Mouse (Mus musculus) adrenal gland, postnatal 36 days (tissue): ENCODE data around the gene Gm11034. TPM values are rescaled to one million over a fixed set of nuclear protein-coding genes. Genes with fewer than 3 reads are reported as not detected.

Experiments
- DNase-seq, 2 experiments: peaks; one replicate each; pipeline ENCODE4 v3.0.0; 2021; ENCODE audit warnings: mixed read lengths in 1 of 2
- total RNA-seq, 2 experiments: library from RNA; stranded (reverse); gene quantifications; 2 replicates each; pipeline ENCODE4 v1.2.3; 2021

Gm11034 gene
- total RNA-seq, 2 experiments from 2014 or later, result not detected

DNA sequence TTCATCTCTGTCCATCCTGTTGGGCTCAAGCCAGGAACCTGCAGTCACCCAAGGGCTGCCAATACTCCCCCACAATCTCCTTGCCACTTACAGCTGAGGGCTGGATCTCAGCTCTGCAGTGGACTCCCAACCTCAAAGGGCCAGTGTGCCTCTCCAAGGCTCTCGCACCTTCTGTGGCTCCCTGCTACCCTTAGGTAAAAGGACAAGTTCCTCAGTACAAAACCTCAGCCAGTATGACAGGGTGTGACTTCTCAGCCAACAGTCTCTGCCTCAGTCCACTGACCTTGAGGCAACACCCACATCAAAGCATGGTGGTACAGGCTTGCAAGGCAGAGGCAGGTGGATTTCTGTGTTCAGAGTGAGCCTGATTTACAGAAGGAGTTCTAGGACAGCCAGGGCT, 1.6 kb downstream of the Gm11034 start:
- no peak for DNase-seq

DNA sequence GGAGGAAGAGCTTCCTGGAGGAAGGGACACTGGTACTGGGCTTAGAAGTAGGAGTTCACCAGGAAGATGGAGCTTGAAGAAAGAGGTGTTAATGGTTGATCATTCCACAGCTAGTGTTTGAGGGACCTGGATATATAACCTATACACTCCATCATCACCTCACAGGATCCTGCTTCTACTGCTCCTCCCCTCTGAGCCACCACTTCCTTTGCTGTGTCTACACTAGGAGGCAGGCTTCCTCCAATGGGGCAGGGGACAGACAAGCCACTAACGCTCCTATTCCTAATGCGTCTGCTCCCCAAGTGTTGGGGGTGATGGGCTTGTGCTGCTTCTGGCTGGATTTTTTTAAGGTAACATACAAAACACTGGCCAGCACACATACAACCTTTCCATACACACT, 2.7 kb downstream of the Gm11034 start:
- DNase-seq, result no peak

DNA sequence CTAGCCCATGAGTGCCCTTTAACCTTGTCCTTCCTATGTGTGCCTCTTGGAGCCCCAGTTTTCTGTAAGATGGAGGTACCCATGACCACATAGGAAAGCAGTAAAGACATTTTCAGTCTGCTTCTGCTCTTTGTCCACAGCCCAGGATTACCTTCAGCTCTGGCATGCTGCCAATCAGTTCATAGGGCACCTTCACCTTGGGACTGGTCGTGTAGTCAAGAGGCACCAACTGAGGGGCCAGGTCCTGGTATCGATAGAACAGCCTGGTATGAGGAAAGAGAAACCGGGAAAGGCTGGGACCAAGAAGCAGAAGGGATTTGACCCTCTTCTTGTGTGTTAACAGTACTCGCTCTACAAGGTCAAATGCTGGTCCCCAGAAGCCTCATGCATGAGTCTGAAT, 3.2 kb downstream of the Gm11034 start:
- no peak for DNase-seq

DNA sequence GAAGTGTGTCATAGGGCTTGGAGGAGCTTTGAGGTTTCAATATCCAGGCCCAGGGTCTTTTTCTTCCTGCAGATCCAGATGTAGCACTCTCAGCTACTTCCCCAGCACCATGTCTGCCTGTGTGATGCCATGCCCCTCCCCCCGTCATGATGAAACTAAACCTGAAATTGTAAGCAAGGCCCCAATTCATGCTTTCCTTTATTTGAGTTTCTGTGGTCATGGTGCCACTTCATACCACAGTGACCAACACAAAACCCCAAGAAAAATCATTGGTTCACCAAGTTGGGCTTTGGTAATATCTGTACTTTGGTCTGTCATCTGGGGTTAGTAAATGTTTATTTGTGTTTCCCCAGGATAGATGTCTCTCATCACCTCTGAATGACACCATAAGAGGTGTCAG, 4.9 kb downstream of the Gm11034 start:
- DNase-seq, result no peak

DNA sequence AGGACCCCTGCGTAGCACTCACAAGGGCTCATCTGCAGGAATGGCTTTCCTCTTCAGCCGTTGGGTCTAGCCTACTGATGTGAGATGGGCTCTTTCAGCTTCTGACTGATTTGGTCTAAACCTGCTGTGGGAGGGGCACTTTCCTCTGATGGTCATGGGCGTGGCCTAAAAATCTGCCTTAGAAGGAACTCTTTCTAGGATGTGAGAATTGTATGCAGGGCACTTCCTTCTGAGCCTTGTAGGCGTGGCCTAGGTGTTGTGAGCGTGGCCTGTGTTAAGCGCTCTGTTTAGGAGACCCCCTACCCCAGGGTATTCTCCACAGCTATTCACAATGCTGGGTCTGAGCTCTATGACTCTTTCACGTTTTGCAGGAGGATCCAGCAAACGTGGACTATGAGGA, 15.4 kb downstream of the Gm11034 start:
- no peak for DNase-seq

DNA sequence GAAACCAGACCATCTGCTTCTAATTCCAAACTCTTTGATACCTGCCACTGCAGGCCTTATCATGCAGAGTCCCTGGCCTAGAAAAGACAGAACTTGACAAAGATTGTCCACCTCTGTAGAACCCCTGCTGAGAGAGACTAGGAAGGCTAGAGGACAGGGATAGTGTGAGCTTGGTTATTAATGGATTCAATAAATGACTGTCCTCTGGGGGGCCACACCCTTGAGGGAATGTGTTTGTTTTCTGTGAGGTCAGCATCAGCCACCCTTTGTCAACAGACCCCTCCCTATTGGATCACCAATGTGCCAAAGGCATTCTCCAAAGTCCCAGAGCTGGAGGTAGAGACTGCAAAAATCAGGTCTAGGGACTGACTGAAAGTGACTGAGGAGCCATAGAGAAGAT, 21.4 kb downstream of the Gm11034 start:
- no peak for DNase-seq

DNA sequence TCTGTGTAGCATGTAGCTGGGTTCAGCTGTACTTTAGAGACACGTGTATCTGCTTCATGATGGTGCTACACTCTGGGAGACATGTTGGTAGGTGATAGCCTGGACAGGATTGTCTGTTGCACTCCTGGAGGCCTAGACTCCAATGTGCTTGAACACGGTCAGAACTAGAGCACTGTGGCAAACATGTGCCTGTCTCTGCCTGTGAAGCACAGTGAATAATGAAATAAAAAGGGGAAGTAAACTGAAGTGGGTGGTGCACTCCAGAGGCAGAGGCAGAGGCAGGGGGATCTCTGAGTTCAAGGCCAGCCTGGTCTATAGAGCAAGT, 23.3 kb downstream of the Gm11034 start:
- no peak for DNase-seq

DNA sequence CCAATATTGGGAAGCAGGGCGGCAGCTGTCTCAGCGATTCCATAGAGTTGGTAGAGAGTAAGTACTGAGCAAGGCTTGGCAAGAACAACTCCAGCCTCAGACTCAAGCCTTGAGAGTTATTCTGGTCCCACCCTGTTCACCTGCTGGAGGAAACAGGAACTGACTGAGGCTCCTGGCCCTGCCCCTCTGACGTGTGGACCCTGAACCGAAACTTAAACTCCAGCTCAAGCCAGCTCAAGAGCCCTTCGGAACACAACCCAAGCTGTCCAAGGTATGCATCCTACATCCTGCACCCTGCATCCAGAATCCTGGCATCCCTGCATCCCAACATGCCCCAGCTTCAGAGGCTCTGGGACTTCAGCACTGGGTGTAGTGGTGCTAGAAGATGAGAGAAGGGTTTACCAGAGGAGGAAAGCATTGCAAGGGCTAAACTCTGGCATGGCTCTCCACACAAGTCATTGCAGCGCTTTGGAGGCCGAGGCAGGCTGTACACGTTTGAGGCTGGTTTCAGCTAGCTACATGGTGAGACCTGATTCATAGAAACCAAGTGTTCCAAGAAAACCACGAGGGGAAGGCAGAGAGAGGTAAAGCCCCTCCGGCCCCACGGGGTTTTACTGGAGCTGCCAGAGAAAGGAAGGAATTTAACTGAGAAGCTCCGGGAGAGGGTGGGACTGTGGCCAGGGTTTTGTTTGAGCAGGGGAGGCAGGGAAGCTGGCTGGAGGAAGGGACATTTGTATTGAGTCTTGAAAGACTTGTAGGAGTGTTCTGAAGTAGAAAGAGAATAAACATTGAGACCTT, 23.8 kb downstream of the Gm11034 start, which contains the start of gene Hsh2d:
Gene Hsh2d (plus strand): TSS at position 222 of the 798 bp plus-strand sequence.
- DNase-seq, result no peak

DNA sequence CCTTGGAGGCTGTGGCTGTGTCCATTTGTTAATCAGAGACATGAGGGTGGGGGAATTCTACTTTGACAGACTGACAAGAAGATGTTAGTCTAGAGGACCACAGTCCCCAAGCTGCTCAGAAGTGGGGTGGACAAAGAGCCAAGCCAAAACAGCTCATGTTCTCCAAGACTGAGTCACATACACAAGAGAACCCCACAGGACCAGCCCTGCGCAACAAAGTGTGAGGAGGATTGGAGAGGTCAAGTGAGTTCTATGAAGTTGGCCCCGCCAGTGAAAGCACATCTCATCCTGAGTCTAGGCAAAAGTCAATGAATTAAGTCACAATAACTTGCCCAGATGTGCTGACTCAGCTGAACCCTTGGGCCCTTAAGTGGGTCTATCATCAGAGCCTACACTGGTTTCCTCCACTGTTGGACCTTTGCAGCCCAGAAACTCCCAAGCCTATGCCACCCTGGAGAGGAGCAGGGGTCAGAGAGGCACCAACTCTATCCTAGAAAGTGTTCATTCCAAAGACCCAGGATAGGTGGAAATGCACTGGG, 25.6 kb downstream of the Gm11034 start:
- no peak for DNase-seq

DNA sequence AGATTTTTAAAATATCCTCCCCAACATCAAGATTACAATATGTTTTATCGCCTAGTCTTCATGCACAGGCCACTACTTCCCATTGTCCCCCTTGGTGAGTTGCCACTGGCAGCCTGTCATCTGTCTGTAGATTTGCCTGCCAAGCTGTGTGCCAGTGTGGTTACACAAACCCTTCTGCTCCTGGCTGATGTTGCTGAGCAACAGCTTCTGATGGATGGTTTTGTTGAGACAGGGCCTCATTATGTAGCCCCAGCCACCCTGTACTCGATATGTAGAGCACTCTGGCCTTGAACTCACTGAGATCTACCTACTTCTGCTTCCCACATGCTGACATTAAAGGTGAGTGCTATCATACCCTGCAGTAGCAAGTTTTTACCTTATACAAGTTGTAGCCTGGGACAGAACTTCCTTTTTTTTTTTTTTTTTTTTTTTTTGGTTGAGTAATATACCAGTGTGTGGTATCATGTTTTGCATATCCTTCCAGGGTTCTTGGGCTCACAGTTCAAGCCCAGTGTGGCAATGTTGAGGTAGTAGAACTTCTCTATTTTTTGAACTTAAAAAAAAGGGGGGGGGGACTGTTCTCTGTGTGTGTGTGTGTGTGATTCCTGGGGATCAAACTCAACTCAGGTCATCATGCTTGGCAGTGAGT, 29.8 kb downstream of the Gm11034 start:
- DNase-seq, result peak; percentile 27 to 37

DNA sequence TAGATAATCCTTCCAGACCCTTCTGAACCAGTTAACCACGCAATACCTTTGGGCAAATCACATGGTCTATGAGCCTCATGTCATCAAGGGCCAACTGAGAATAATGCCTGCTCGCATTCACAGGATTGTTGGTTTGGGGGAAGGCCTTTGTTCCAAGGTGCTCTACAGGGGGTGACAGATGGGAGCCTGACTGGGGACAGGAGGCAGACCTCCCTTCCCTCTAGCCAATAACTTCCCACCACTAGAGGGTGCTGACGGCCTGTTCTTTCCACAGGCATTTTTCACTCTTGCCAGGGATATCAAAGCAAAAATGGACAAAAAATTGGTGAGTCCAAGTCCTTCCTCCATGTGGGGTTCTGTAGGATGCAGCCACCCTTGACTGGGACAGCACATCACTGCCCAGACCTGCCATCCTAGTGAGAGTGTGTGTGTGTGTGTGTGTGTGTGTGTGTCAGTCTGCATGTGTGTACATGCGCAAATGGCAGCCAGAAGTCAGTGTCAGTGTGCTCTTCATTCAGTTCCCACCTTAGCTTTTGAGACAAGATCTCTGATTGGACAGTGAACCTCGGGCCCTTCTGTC, 36.0 kb downstream of the Gm11034 start:
- DNase-seq, result peak; percentile 77 to 83

DNA sequence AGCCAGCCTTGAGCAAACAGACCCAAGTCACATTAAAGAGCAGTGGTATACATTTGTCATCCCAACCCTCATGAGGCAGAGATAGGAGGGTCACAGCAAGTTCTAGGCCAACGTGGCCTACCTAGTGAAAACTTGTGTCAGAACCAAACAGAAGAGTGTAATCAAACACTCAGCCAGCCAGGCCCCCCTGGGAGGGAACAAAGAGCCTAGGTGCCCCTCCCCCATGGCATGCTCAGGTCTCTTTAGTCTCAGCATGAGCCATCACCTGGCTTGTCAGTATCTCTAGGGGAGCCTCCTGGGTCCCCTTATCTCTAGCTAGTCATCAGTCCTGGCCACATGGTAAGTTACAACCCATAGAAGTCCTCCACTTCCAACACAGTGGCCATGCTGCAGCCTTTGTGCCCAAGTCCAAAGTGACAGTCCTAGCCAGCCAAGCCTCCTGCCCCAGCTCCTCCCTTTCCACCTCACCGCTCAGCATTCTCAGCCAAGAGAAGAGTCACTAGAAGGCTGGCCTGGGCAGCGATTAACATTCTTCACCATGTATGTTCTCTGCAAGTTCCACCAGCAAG, 43.7 kb downstream of the Gm11034 start:
- no peak for DNase-seq

DNA sequence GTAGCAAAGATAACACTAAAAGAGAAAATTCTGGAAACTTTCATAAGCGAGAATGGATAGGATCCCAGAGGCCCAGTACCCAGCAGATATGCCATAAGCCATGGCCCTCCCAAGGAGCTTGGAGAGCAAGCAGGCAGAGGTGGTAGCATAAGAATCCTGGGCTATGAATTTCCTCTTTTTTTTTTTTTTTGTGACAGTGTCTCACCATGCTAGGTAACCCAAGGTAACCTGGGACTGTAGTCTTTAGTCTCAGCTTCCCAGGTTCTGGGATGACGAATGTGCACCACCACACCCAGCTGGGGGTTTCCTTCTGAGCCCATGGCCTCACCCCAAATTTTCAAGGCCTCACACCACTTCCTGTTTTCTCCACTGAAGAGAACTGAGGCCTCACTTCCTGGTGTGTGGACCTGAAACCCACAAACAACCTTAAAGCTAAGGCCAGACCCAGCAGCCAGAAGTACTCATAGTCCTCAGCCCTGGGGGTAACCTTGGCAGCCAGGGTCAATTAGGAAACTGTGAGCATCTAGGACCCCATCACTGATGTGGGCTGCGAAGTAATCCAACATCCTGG, 44.3 kb downstream of the Gm11034 start:
- DNase-seq, result no peak

Other genes starting within 250 kb of the Gm11034 start
- gene Cyp4f18, start 204.0 kb downstream of the Gm11034 start, total RNA-seq, result 1 to 10 TPM; 4.8 to 6.0 TPM
- not detected for gene Olfr372, start 172.4 kb downstream of the Gm11034 start, total RNA-seq
- gene Olfr373, start 130.5 kb downstream of the Gm11034 start, total RNA-seq, result not detected
- gene Olfr374, start 106.6 kb downstream of the Gm11034 start, total RNA-seq, result not detected
- 100 to 1,000 TPM; 198 to 284 TPM for gene Tpm4, start 78.7 kb downstream of the Gm11034 start, total RNA-seq
- 10 to 100 TPM; 56.8 to 67.0 TPM for gene Rab8a, start 52.4 kb downstream of the Gm11034 start, total RNA-seq
- gene Hsh2d, start 24.0 kb downstream of the Gm11034 start, total RNA-seq, result not detected
- gene Cib3, start 799 bp downstream of the Gm11034 start, total RNA-seq, result under 1 TPM in 1 of 2 experiments, not detected in 1; 0.72 TPM
- gene Fam32a, start 6.1 kb upstream of the Gm11034 start, total RNA-seq, result 10 to 100 TPM; 46.9 to 61.4 TPM
- 10 to 100 TPM; 59.4 to 61.3 TPM for gene Ap1m1, start 26.4 kb upstream of the Gm11034 start, total RNA-seq
- gene Gm10282, start 91.6 kb upstream of the Gm11034 start, total RNA-seq, result 10 to 100 TPM in 1 of 2 experiments, 1 to 10 TPM in 1; 5.8 to 20.3 TPM
- 10 to 100 TPM; 45.2 to 67.5 TPM for gene Klf2, start 105.4 kb upstream of the Gm11034 start, total RNA-seq
- gene Eps15l1, start 207.8 kb upstream of the Gm11034 start, total RNA-seq, result 10 to 100 TPM; 38.6 to 52.6 TPM
- 1 to 10 TPM; 3.7 to 4.3 TPM for gene Calr3, start 230.2 kb upstream of the Gm11034 start, total RNA-seq
- gene 1700030K09Rik, start 230.2 kb upstream of the Gm11034 start, total RNA-seq, result 1 to 10 TPM; 7.1 to 8.1 TPM